Mouse (Mus musculus): ENCODE results near the gene Hivep3.

DNA sequence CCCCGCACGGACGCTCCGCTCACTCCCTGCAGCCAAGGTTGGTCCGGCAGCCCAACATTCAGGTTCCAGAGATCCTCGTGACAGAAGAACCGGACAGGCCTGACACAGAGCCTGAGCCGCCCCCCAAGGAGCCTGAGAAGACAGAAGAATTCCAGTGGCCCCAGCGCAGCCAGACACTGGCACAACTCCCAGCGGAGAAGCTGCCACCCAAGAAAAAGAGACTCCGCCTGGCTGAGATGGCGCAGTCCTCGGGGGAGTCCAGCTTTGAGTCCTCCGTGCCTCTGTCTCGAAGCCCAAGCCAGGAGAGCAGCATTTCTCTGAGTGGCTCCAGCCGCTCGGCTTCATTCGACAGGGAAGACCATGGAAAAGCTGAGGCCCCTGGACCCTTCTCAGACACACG lies 363.4 kb downstream of the Hivep3 start:
- no peak for TF ChIP-seq CTCF (IDR thresholded peaks at IDR 0.05; ENCODE audit: low read depth)
- no peak for TF ChIP-seq EP300 (optimal IDR thresholded peaks at IDR 0.05)
